Mouse (Mus musculus): ENCODE measurements around the gene Rbm26. TPM values are rescaled to one million over a fixed set of nuclear protein-coding genes. Genes with fewer than 3 reads are reported as not detected.

The Rbm26 gene
- polyA plus RNA-seq, 1 experiment from 2014 or later: 57.3 TPM

- Histone ChIP-seq H3K36me3 (ENCODE audit: control insufficient read depth, insufficient read depth, low read length) (peaks cover 34% of the 10 kb centered on the region), H3K4me2 (replicated peaks; ENCODE audit: low read depth, low read length) (no peak overlapping the region), H3K9me3 (ENCODE audit: control insufficient read depth, low read depth, low read length) (no peaks in the 10 kb centered on the region), H3K9ac (replicated peaks; ENCODE audit: low read depth, low read length) (no peak overlapping the region), H3K4me1 (ENCODE audit: control insufficient read depth, insufficient read depth, low read length) (no peaks in the 10 kb centered on the region), H3K27ac (ENCODE audit: low read length) (no peak overlapping the region), H3K27me3 (ENCODE audit: control insufficient read depth, insufficient read depth, low read length) (no peaks in the 10 kb centered on the region), H3K4me3 (ENCODE audit: low read depth, low read length) (no peak overlapping the region)
- ATAC-seq (ENCODE audit: insufficient number of reproducible peaks, insufficient read depth, low FRiP score, low read depth): no peak
- 88% methylated on average over 3 of the region's 4 CpGs for WGBS
These were observed 49.3 kb downstream of the Rbm26 start for GRCm38 (mm10) chr14:105127715-105128385.

- no peak overlapping the region for H3K27ac ChIP-seq (ENCODE audit: low read length)
- no peak overlapping the region for H3K9ac ChIP-seq (replicated peaks; ENCODE audit: low read depth, low read length)
- H3K4me2 ChIP-seq (replicated peaks; ENCODE audit: low read depth, low read length): no peak overlapping the region
- H3K4me1 ChIP-seq (ENCODE audit: control insufficient read depth, insufficient read depth, low read length): no peaks in the 10 kb centered on the region
- no peak for ATAC-seq (ENCODE audit: insufficient number of reproducible peaks, insufficient read depth, low FRiP score, low read depth)
- H3K9me3 ChIP-seq (ENCODE audit: control insufficient read depth, low read depth, low read length): no peaks in the 10 kb centered on the region
- H3K36me3 ChIP-seq (ENCODE audit: control insufficient read depth, insufficient read depth, low read length): peaks cover 39% of the 10 kb centered on the region
- 95% methylated on average over 9 of the region's 9 CpGs for WGBS
- H3K27me3 ChIP-seq (ENCODE audit: control insufficient read depth, insufficient read depth, low read length): no peaks in the 10 kb centered on the region
- no peak overlapping the region for H3K4me3 ChIP-seq (ENCODE audit: low read depth, low read length)
These were observed 52.6 kb downstream of the Rbm26 start for GRCm38 (mm10) chr14:105124513-105124912.

GRCm38 (mm10) chr14:105115402-105115801 is 61.7 kb downstream of the Rbm26 start:
- 80% methylated on average over 2 of the region's 2 CpGs for WGBS
- Histone ChIP-seq H3K4me3 (ENCODE audit: low read depth, low read length) (no peak overlapping the region), H3K9me3 (ENCODE audit: control insufficient read depth, low read depth, low read length) (no peaks in the 10 kb centered on the region), H3K36me3 (ENCODE audit: control insufficient read depth, insufficient read depth, low read length) (peaks cover 17% of the 10 kb centered on the region), H3K27me3 (ENCODE audit: control insufficient read depth, insufficient read depth, low read length) (no peaks in the 10 kb centered on the region), H3K4me2 (replicated peaks; ENCODE audit: low read depth, low read length) (no peak overlapping the region), H3K4me1 (ENCODE audit: control insufficient read depth, insufficient read depth, low read length) (no peaks in the 10 kb centered on the region), H3K27ac (ENCODE audit: low read length) (no peak overlapping the region), H3K9ac (replicated peaks; ENCODE audit: low read depth, low read length) (no peak overlapping the region)
- ATAC-seq (ENCODE audit: insufficient number of reproducible peaks, insufficient read depth, low FRiP score, low read depth): no peak

GRCm38 (mm10) chr14:105106252-105106651 is 70.9 kb downstream of the Rbm26 start:
- Histone ChIP-seq H3K9ac (replicated peaks; ENCODE audit: low read depth, low read length) (no peak overlapping the region), H3K9me3 (ENCODE audit: control insufficient read depth, low read depth, low read length) (no peaks in the 10 kb centered on the region), H3K27me3 (ENCODE audit: control insufficient read depth, insufficient read depth, low read length) (no peaks in the 10 kb centered on the region), H3K4me2 (replicated peaks; ENCODE audit: low read depth, low read length) (no peak overlapping the region), H3K36me3 (ENCODE audit: control insufficient read depth, insufficient read depth, low read length) (peaks cover 3% of the 10 kb centered on the region), H3K27ac (ENCODE audit: low read length) (no peak overlapping the region), H3K4me3 (ENCODE audit: low read depth, low read length) (no peak overlapping the region), H3K4me1 (ENCODE audit: control insufficient read depth, insufficient read depth, low read length) (no peaks in the 10 kb centered on the region)
- ATAC-seq (ENCODE audit: insufficient number of reproducible peaks, insufficient read depth, low FRiP score, low read depth): no peak
- WGBS: 95% methylated on average over 2 of the region's 2 CpGs

- Histone ChIP-seq H3K36me3 (ENCODE audit: control insufficient read depth, insufficient read depth, low read length) (no peaks in the 10 kb centered on the region), H3K4me1 (ENCODE audit: control insufficient read depth, insufficient read depth, low read length) (no peaks in the 10 kb centered on the region)
- 81% methylated on average over 7 of the region's 7 CpGs for WGBS
These were observed 78.3 kb downstream of the Rbm26 start for GRCm38 (mm10) chr14:105098861-105099260.

GRCm38 (mm10) chr14:105096221-105096620 is 80.9 kb downstream of the Rbm26 start:
- H3K36me3 ChIP-seq (ENCODE audit: control insufficient read depth, insufficient read depth, low read length): no peaks in the 10 kb centered on the region
- no peak overlapping the region for H3K4me3 ChIP-seq (ENCODE audit: low read depth, low read length)
- no peak overlapping the region for H3K4me2 ChIP-seq (replicated peaks; ENCODE audit: low read depth, low read length)
- no peak for ATAC-seq (ENCODE audit: insufficient number of reproducible peaks, insufficient read depth, low FRiP score, low read depth)
- no peaks in the 10 kb centered on the region for H3K4me1 ChIP-seq (ENCODE audit: control insufficient read depth, insufficient read depth, low read length)
- H3K27me3 ChIP-seq (ENCODE audit: control insufficient read depth, insufficient read depth, low read length): no peaks in the 10 kb centered on the region
- no peaks in the 10 kb centered on the region for H3K9me3 ChIP-seq (ENCODE audit: control insufficient read depth, low read depth, low read length)
- 49% methylated on average over 3 of the region's 3 CpGs for WGBS
- H3K27ac ChIP-seq (ENCODE audit: low read length): no peak overlapping the region
- H3K9ac ChIP-seq (replicated peaks; ENCODE audit: low read depth, low read length): no peak overlapping the region

More at GRCm38 (mm10) chr14:105098861-105099260, 78.3 kb downstream of the Rbm26 start:
- H3K27me3 ChIP-seq (ENCODE audit: control insufficient read depth, insufficient read depth, low read length): no peaks in the 10 kb centered on the region
- H3K4me3 ChIP-seq (ENCODE audit: low read depth, low read length): no peak overlapping the region
- H3K9ac ChIP-seq (replicated peaks; ENCODE audit: low read depth, low read length): no peak overlapping the region
- H3K9me3 ChIP-seq (ENCODE audit: control insufficient read depth, low read depth, low read length): no peaks in the 10 kb centered on the region
- ATAC-seq (ENCODE audit: insufficient number of reproducible peaks, insufficient read depth, low FRiP score, low read depth): no peak
- no peak overlapping the region for H3K27ac ChIP-seq (ENCODE audit: low read length)
- no peak overlapping the region for H3K4me2 ChIP-seq (replicated peaks; ENCODE audit: low read depth, low read length)

GRCm38 (mm10) chr14:105087001-105087400 is 90.1 kb downstream of the Rbm26 start:
- H3K27ac ChIP-seq (ENCODE audit: low read length): no peak overlapping the region
- H3K4me3 ChIP-seq (ENCODE audit: low read depth, low read length): no peak overlapping the region
- H3K9ac ChIP-seq (replicated peaks; ENCODE audit: low read depth, low read length): no peak overlapping the region
- H3K36me3 ChIP-seq (ENCODE audit: control insufficient read depth, insufficient read depth, low read length): no peaks in the 10 kb centered on the region
- H3K4me2 ChIP-seq (replicated peaks; ENCODE audit: low read depth, low read length): no peak overlapping the region
- H3K4me1 ChIP-seq (ENCODE audit: control insufficient read depth, insufficient read depth, low read length): no peaks in the 10 kb centered on the region
- WGBS: 78% methylated on average over 4 of the region's 4 CpGs
- H3K9me3 ChIP-seq (ENCODE audit: control insufficient read depth, low read depth, low read length): no peaks in the 10 kb centered on the region
- no peak for ATAC-seq (ENCODE audit: insufficient number of reproducible peaks, insufficient read depth, low FRiP score, low read depth)
- no peaks in the 10 kb centered on the region for H3K27me3 ChIP-seq (ENCODE audit: control insufficient read depth, insufficient read depth, low read length)

- no peaks in the 10 kb centered on the region for H3K36me3 ChIP-seq (ENCODE audit: control insufficient read depth, insufficient read depth, low read length)
- H3K4me1 ChIP-seq (ENCODE audit: control insufficient read depth, insufficient read depth, low read length): no peaks in the 10 kb centered on the region
- no peak overlapping the region for H3K27ac ChIP-seq (ENCODE audit: low read length)
- no peak overlapping the region for H3K9ac ChIP-seq (replicated peaks; ENCODE audit: low read depth, low read length)
- H3K4me2 ChIP-seq (replicated peaks; ENCODE audit: low read depth, low read length): no peak overlapping the region
- no peaks in the 10 kb centered on the region for H3K27me3 ChIP-seq (ENCODE audit: control insufficient read depth, insufficient read depth, low read length)
- H3K9me3 ChIP-seq (ENCODE audit: control insufficient read depth, low read depth, low read length): no peaks in the 10 kb centered on the region
- WGBS: 53% methylated on average over 7 of the region's 7 CpGs
- H3K4me3 ChIP-seq (ENCODE audit: low read depth, low read length): no peak overlapping the region
- no peak for ATAC-seq (ENCODE audit: insufficient number of reproducible peaks, insufficient read depth, low FRiP score, low read depth)
These were observed 91.7 kb downstream of the Rbm26 start for GRCm38 (mm10) chr14:105085332-105085993.

Measured in stomach, embryonic 14.5 days (tissue).